Mouse (Mus musculus): Measurements from ENCODE around the gene Trpv1.

GRCm38 (mm10) chr11:73283926-73284325 lies 49.8 kb downstream of the Trpv1 start:
- no peak for TF ChIP-seq CTCF (IDR thresholded peaks at IDR 0.05; ENCODE audit: low read depth)
- TF ChIP-seq EP300 (IDR thresholded peaks at IDR 0.05; ENCODE audit: low read depth) = no peak

Data from liver, embryonic 14.5 days (tissue).